Comparison of ENCODE assay signal across 11 mouse cellular contexts in the genomic region with DNA sequence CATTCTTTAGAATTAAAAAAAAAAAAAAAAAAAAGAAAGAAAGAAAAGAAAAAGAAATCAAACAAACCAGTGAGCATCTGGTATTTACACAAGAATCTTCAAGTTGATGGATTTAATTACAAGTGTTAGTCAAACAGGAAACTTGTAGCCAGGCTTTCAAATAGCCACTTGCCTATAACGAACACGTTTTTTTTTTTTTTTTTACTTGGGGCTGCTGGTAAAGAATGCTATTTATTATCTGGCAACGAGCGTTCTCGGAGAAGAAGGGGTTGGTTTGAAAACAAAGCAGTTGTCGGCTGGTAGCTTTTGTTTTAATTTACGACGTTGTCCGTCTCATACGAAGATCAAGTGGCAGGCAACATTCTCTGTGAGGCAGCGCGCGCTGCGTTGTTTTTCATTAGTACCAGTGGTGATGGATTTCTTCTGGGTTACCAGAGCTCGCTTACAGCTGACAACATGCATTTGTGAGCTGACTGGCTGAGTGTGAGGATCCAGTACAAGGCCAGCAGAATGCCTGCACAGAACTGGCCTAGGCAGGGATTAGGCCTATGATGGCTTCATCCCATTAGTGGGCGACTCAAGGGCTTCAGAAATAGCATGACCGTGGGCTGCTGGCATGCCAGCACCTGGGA.
DNase-seq lines count a peak whose midpoint lies in the region; ATAC-seq and TF ChIP-seq lines count a peak whose summit lies in the region.
"Had no signal": no experiment of that assay in that cellular context is flagged by ENCODE, and none has a peak within 500 bp of the region (broad histone marks: within the 10 kb centered on the region; RNA-seq: fewer than 3 reads in every experiment).

No protein-coding gene starts in this region.

- TF ChIP-seq CTCF in gastrocnemius, adult 2 months (IDR thresholded peaks at IDR 0.05) = no peak
- no peak for TF ChIP-seq CTCF in forebrain, postnatal 0 days (IDR thresholded peaks at IDR 0.05; ENCODE audit: low read depth)
- TF ChIP-seq CTCF in liver, postnatal 0 days (IDR thresholded peaks at IDR 0.05; ENCODE audit: low read depth) = no peak

- no peak for ATAC-seq in forebrain, postnatal 0 days
- ATAC-seq in midbrain, embryonic 15.5 days (replicated peaks) = no peak
- no peak for ATAC-seq in liver, postnatal 0 days

- H3K36me3 ChIP-seq in forebrain, postnatal 0 days (ENCODE audit: insufficient read depth) = no peaks in the 10 kb centered on the region
- no peaks in the 10 kb centered on the region for H3K36me3 ChIP-seq in midbrain, embryonic 15.5 days (replicated peaks)
- no peaks in the 10 kb centered on the region for H3K36me3 ChIP-seq in liver, postnatal 0 days (replicated peaks; ENCODE audit: insufficient read depth, low read length)

- H3K9ac ChIP-seq in forebrain, postnatal 0 days = no peak overlapping the region
- H3K9ac ChIP-seq in midbrain, embryonic 15.5 days = no peak overlapping the region
- H3K9ac ChIP-seq in liver, postnatal 0 days (replicated peaks) = no peak overlapping the region

- H3K9me3 ChIP-seq in forebrain, postnatal 0 days (ENCODE audit: low read length) = no peaks in the 10 kb centered on the region
- H3K9me3 ChIP-seq in midbrain, embryonic 15.5 days = no peaks in the 10 kb centered on the region
- H3K9me3 ChIP-seq in liver, postnatal 0 days (ENCODE audit: low read length) = no peaks in the 10 kb centered on the region

- peaks cover 13% of the 10 kb centered on the region for H3K4me1 ChIP-seq in forebrain, postnatal 0 days (ENCODE audit: insufficient read depth)
- H3K4me1 ChIP-seq in midbrain, embryonic 15.5 days = peaks cover 24% of the 10 kb centered on the region; the same call in 1 of the 2 replicates
- no peaks in the 10 kb centered on the region for H3K4me1 ChIP-seq in liver, postnatal 0 days (ENCODE audit: insufficient read depth)
- H3K4me1 ChIP-seq: megakaryocyte, embryonic 14.5 days had no signal

- no peaks in the 10 kb centered on the region for H3K27me3 ChIP-seq in forebrain, postnatal 0 days (ENCODE audit: insufficient read depth, low read length)
- no peaks in the 10 kb centered on the region for H3K27me3 ChIP-seq in midbrain, embryonic 15.5 days (replicated peaks)
- no peaks in the 10 kb centered on the region for H3K27me3 ChIP-seq in liver, postnatal 0 days (ENCODE audit: insufficient read depth, low read length)

- peak overlapping the region; percentile 57 for H3K27ac ChIP-seq in gastrocnemius, adult 2 months
- peak overlapping the region; percentile 50; the same call in 1 of the 2 replicates for H3K27ac ChIP-seq in forebrain, postnatal 0 days (ENCODE audit: low read depth, low read length)
- H3K27ac ChIP-seq in midbrain, embryonic 15.5 days = peak overlapping the region; percentile 57; the same call in 1 of the 2 replicates
- H3K27ac ChIP-seq in liver, postnatal 0 days (ENCODE audit: low read depth) = no peak overlapping the region

- H3K4me3 ChIP-seq in gastrocnemius, adult 2 months = no peak overlapping the region
- no peak overlapping the region for H3K4me3 ChIP-seq in forebrain, postnatal 0 days (ENCODE audit: low read depth, low read length)
- no peak overlapping the region for H3K4me3 ChIP-seq in midbrain, embryonic 15.5 days
- H3K4me3 ChIP-seq in liver, postnatal 0 days (ENCODE audit: low read depth, low read length) = no peak overlapping the region
- H3K4me3 ChIP-seq: megakaryocyte, embryonic 14.5 days had no signal

- H3K4me2 ChIP-seq in forebrain, postnatal 0 days (ENCODE audit: low read depth) = no peak overlapping the region
- H3K4me2 ChIP-seq in midbrain, embryonic 15.5 days = no peak overlapping the region
- H3K4me2 ChIP-seq in liver, postnatal 0 days (ENCODE audit: low read depth, low read length) = no peak overlapping the region

- peak; percentile 39 for DNase-seq in gastrocnemius, adult 2 months
- DNase-seq in gastrocnemius, postnatal 36 days = no peak
- DNase-seq in Muller cell, postnatal 12 days (ENCODE audit: inconsistent ontology term) = peak; percentile 57
- no peak for DNase-seq in forebrain, postnatal 0 days
- no peak for DNase-seq in right cerebral cortex, postnatal 14 days
- DNase-seq in liver, postnatal 0 days = no peak
- no peak for DNase-seq in right cerebral cortex, adult 2 months (ENCODE audit: low spot score in 2 of 2)
- DNase-seq: adrenal gland, postnatal 36 days; spleen, adult 18-20 months had no signal

- intact Hi-C loops in gastrocnemius, adult 2 months (cut with DNase I) = no loop called here
- intact Hi-C loops in gastrocnemius, postnatal 36 days (cut with DNase I) = no loop called here

- no peak for TF ChIP-seq EP300 in liver, postnatal 0 days (IDR thresholded peaks at IDR 0.05; ENCODE audit: low read depth)

- 22% methylated on average over 17 of the region's 17 CpGs for WGBS in forebrain, postnatal 0 days
- 36% methylated on average over 17 of the region's 17 CpGs for WGBS in midbrain, embryonic 15.5 days
- WGBS in liver, postnatal 0 days (ENCODE audit: insufficient replicate concordance) = 52% methylated on average over 17 of the region's 17 CpGs

Comparison
In these comparisons a context has a peak if more than half of its experiments do, and no peak if none do; other contexts are left out.
1. DNase-seq: peak in gastrocnemius, adult 2 months (single experiment) and Muller cell, postnatal 12 days (single experiment); none in gastrocnemius, postnatal 36 days (0 of 2), forebrain, postnatal 0 days (single experiment), right cerebral cortex, postnatal 14 days (single experiment), liver, postnatal 0 days (single experiment) and right cerebral cortex, adult 2 months (0 of 2).